Mouse (Mus musculus) brain, embryonic 14.5 days (tissue): Measurements from ENCODE around the gene Gm47959. TPM values are rescaled to one million over a fixed set of nuclear protein-coding genes. Genes with fewer than 3 reads are reported as not detected.

ENCODE experiments used
- DNase-seq: peaks from one replicate; pipeline ENCODE4 v3.0.0-alpha.2; 2011; ENCODE audit warnings: low read depth
- CTCF ChIP-seq: fragments of 200-500 bp; IDR thresholded peaks from 2 replicates; pipeline ENCODE4 v1.5.1; 2012; ENCODE audit warnings: inconsistent platforms, mild to moderate bottlenecking, moderate library complexity, borderline replicate concordance; ENCODE audit not compliant: insufficient read depth, insufficient read length; ENCODE audit errors: extremely low read depth
- POLR2A ChIP-seq: fragments of 200-500 bp; IDR thresholded peaks from 2 replicates; pipeline ENCODE4 v1.6.1; 2012; ENCODE audit warnings: mild to moderate bottlenecking, inconsistent platforms, borderline replicate concordance; ENCODE audit not compliant: poor library complexity, insufficient read depth, insufficient read length, severe bottlenecking; ENCODE audit errors: extremely low read depth
- polyA plus RNA-seq: library from polyadenylated mRNA; depleted of rRNA; stranded (reverse); fragments of >200 nt; gene quantifications from 2 replicates; pipeline ENCODE4 v1.2.3, GENCODE M21; 2012

Gm47959 gene
- polyA plus RNA-seq, 1 experiment, result not detected

- DNase-seq, result no peak
- no peak for TF ChIP-seq CTCF
- no peak for TF ChIP-seq POLR2A
These were observed 9.3 kb upstream of the Gm47959 start for GRCm38 (mm10) chr1:82991062-82991461.

- TF ChIP-seq CTCF (no peak), POLR2A (no peak)
- no peak for DNase-seq
These were observed 8.8 kb upstream of the Gm47959 start for GRCm38 (mm10) chr1:82991596-82991995.

- TF ChIP-seq POLR2A (no peak), CTCF (no peak)
- DNase-seq, result no peak
These were observed 8.3 kb upstream of the Gm47959 start for GRCm38 (mm10) chr1:82992093-82992492.

- DNase-seq, result no peak
- TF ChIP-seq CTCF, result no peak
- TF ChIP-seq POLR2A, result no peak
These were observed 6.4 kb upstream of the Gm47959 start for GRCm38 (mm10) chr1:82993947-82994346.

GRCm38 (mm10) chr1:83006218-83007179 lies 6.2 kb downstream of the Gm47959 start:
- peak; percentile 2 for DNase-seq
- TF ChIP-seq CTCF (no peak), POLR2A (no peak)

- DNase-seq, result peak; percentile 74
- TF ChIP-seq POLR2A (no peak), CTCF (no peak)
These were observed 7.1 kb downstream of the Gm47959 start for GRCm38 (mm10) chr1:83007471-83007870.

GRCm38 (mm10) chr1:83014477-83014876 lies 14.1 kb downstream of the Gm47959 start:
- TF ChIP-seq POLR2A (no peak), CTCF (no peak)
- DNase-seq, result no peak

GRCm38 (mm10) chr1:83015329-83015879 lies 15.1 kb downstream of the Gm47959 start:
- no peak for TF ChIP-seq POLR2A
- no peak for TF ChIP-seq CTCF
- no peak for DNase-seq

GRCm38 (mm10) chr1:83016556-83016955 lies 16.2 kb downstream of the Gm47959 start:
- no peak for DNase-seq
- TF ChIP-seq CTCF (no peak), POLR2A (no peak)

- TF ChIP-seq CTCF (no peak), POLR2A (no peak)
These were observed 31.6 kb downstream of the Gm47959 start for GRCm38 (mm10) chr1:83031950-83032349.

GRCm38 (mm10) chr1:83032508-83032907 lies 32.2 kb downstream of the Gm47959 start:
- no peak for DNase-seq
- TF ChIP-seq CTCF, result no peak
- TF ChIP-seq POLR2A, result no peak

More at GRCm38 (mm10) chr1:83031950-83032349, 31.6 kb downstream of the Gm47959 start:
- DNase-seq, result no peak
